Mouse (Mus musculus): ENCODE measurements at regions not wholly inside any gene's neighbourhood (a gene's known extent, or its start where the extent isn't known, plus 50 kb on each side); places are given as distances from the start of the nearest gene placed in this dataset.

GRCm38 (mm10) chr12:12643247-12643963 is 298.3 kb downstream of the Mycn start:
- DNase-seq (ENCODE audit: low read depth, low spot score), result no peak

- DNase-seq (ENCODE audit: low read depth, low spot score), result no peak
Measured at GRCm38 (mm10) chr12:12635308-12635707, 306.4 kb downstream of the Mycn start.

DNA sequence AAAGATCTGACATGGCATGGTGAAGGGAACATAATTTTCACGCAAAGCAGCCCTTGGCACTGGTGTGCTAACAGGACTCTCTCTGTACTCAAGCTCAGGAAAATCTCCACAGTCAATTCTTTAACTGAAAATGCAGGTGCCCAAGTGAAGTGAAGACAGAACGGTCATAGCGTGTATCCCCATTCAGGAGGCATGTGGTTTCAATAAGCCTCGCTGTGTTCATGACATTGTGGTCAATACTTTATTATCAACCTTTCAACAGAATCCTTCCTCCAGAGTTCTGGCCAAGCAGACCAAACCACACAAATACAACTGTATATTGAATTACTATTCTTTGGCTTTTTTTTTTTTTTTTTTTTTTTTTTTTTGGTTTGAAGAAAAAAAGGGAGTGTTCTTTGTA is 314.1 kb downstream of the Mycn start:
- no peak for DNase-seq (ENCODE audit: low read depth, low spot score)

- DNase-seq (ENCODE audit: low read depth, low spot score), result no peak
Measured at GRCm38 (mm10) chr12:12625788-12626187, 315.9 kb downstream of the Mycn start.

GRCm38 (mm10) chr12:12622712-12623292 is 318.9 kb downstream of the Mycn start:
- DNase-seq (ENCODE audit: low read depth, low spot score), result peak; percentile 92

- no peak for DNase-seq (ENCODE audit: low read depth, low spot score)
Measured at GRCm38 (mm10) chr12:12621506-12621905, 320.2 kb downstream of the Mycn start.

- DNase-seq (ENCODE audit: low read depth, low spot score), result no peak
Measured at GRCm38 (mm10) chr12:12620316-12620715, 321.4 kb downstream of the Mycn start.

GRCm38 (mm10) chr12:12619431-12619830 is 322.3 kb downstream of the Mycn start:
- DNase-seq (ENCODE audit: low read depth, low spot score), result no peak

DNA sequence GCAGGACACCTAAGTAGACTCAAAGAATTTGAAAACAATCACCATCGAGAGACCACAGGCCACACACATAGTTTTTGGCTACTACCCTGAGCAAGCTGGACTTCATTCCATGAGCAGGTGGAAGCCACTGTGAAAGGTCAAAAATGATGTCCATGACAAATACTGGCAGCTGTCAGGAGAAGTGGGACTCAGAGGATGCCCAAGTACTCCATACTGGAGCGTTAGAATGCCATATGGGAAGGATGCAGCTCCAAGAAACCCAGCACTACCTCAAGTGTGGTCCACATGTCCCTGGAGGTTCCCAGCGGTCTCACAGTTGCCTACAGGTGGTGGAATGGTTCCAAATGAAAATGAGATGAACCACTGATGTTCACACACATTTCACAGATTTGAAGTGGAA is 329.2 kb downstream of the Mycn start:
- no peak for DNase-seq (ENCODE audit: low read depth, low spot score)

DNA sequence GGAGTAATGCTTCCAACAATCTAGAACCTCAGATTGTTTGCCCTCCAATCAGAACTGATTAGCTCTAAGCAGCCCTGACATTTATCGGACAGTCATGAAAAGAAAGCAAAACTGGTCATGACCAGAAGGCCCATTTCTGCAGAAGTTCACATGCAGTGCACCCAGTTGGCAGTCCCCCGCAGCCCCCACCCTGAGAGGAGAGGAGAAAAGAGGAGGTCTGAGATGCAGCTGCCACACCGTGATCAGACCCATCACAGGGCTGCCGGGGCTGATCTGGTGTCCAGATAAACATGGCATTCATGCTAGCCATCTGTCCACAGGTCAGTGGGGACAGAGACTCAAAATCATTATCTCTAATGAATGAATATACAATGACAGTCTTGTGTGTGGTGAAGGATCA is 330.9 kb downstream of the Mycn start:
- DNase-seq (ENCODE audit: low read depth, low spot score), result no peak

DNA sequence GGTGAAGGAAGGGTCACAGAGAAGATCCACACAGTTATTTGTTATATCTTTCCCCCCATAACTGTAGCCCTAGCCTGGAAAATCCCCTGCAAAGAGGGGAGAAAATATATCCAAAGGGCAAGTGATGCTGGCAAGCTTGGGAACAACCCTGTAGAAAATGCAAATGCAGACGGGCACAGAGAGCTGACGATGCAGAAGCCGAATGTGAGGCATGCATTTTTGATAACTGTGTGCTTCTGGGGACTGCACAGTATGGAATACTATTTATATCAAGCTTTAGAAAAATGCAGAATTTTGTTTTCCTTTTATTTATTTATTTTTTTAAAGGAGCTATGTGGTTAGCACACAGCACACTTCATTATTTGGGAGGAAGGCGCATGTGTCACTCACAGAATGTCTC is 333.7 kb downstream of the Mycn start:
- DNase-seq (ENCODE audit: low read depth, low spot score), result no peak

- DNase-seq (ENCODE audit: low read depth, low spot score), result no peak
Measured at GRCm38 (mm10) chr12:12606911-12607310, 334.8 kb downstream of the Mycn start.

GRCm38 (mm10) chr12:12605495-12605894 is 336.2 kb downstream of the Mycn start:
- no peak for DNase-seq (ENCODE audit: low read depth, low spot score)

DNA sequence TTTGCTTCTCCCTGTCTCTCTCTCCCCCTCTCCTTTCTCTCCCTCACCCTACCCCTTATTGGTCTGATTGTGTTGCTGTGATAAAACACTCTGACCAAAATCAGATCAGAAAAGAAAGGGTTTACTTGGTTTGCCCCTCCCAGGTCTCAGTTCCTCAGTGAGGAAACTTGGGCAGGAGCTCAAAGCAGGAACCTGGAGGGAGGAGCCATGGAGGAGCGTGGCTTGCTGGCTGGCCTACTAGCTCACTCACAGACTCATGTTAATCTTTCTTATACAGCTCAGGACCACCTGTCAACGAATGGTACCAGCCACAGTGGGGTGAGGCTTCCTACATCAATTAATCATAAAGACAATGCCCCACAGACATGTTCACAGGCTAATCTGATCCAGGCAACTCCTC is 339.4 kb downstream of the Fam49a start:
- no peak for DNase-seq (ENCODE audit: low read depth, low spot score)

- no peak for DNase-seq (ENCODE audit: low read depth, low spot score)
Measured at GRCm38 (mm10) chr12:12595399-12595798, 333.5 kb downstream of the Fam49a start.

DNA sequence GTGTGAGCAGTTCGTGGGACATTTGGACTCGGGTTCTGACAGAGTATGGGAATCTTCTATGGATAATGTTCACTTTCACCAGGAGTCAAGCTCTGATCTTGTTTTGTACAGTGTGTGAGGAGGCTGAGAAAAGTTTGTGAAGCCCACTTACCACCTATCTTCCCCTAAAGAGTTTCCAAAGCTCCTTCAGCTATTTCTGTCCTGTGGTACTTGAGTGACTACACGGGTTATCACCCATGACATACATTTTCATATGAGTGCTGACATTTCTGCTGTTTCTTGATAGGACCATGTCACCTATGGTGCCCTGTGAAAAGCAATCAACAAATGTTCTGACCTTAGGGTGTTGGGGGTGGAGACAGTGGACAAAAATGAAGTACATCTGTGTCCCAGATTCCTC is 332.6 kb downstream of the Fam49a start:
- no peak for DNase-seq (ENCODE audit: low read depth, low spot score)

GRCm38 (mm10) chr12:12593343-12593742 is 331.4 kb downstream of the Fam49a start:
- DNase-seq (ENCODE audit: low read depth, low spot score), result no peak

- DNase-seq (ENCODE audit: low read depth, low spot score), result peak; percentile 42
Measured at GRCm38 (mm10) chr12:12590753-12591291, 328.9 kb downstream of the Fam49a start.

GRCm38 (mm10) chr12:12588771-12589370 is 326.9 kb downstream of the Fam49a start:
- DNase-seq (ENCODE audit: low read depth, low spot score), result no peak

GRCm38 (mm10) chr12:12586436-12586835 is 324.5 kb downstream of the Fam49a start:
- DNase-seq (ENCODE audit: low read depth, low spot score), result no peak

- no peak for DNase-seq (ENCODE audit: low read depth, low spot score)
Measured at GRCm38 (mm10) chr12:12581271-12582186, 319.6 kb downstream of the Fam49a start.

DNA sequence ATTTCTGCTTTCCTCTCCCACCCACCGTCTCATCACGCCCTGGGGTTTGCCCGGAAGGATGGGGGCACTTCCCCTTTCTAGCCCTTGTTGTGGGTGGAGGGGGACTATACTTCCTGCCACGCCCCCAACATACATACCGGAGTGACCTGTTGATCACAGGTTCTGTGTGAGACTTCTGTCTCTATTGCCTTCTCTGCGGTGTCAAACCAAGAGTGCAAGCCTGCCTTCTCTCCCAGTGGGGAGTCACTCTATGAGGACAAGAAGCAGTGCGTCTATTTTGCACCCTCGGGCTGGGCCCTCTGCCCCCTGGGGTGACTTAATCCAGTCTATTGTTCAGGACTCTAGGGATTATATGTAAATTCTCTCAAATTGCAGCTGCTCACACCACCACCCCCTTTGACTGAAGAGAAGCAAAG is 318.8 kb downstream of the Fam49a start:
- DNase-seq (ENCODE audit: low read depth, low spot score), result no peak

Measured in telencephalon, adult 2 months (tissue).